In the genomic region with DNA sequence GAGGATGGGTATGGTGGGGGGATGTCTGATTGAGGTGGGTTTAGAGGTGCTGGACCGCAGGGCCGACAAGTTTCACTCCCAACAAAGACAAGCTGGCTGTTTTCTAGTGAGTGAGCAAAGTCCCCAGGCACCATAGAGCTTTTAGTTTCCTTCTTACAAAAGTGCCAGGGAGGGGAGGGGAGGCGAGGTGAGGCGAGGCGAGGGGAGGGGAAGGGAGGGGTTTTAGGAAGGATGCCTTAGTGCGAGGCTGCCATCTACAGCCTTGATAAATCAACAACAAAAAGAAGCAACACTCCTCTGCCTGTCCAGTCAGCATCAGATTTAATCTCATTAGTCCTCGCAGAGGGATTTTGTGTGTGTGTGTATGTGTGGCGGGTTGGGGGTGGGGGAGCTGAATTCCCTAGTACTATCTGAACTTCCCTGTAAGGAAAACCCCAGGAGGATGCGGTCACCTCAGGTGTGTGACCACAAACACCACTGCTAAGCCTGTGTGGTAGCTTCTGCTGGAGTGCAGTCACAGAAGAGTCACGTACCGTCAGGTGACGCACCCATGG, we compare ENCODE assay signal across 8 mouse cellular contexts.
A peak's percentile ranks its signal among the peaks of the same experiment; 100 is the strongest.
DNase-seq lines count a peak whose midpoint lies in the region.

No protein-coding gene starts in this region.

- peaks cover 20% of the 10 kb centered on the region for H3K4me1 ChIP-seq in midbrain, embryonic 10.5 days

- no peaks in the 10 kb centered on the region for H3K36me3 ChIP-seq in midbrain, embryonic 10.5 days

- WGBS in midbrain, embryonic 10.5 days = 12% methylated on average over 12 of the region's 12 CpGs

- peak; percentile 58 for DNase-seq in adrenal gland, postnatal 14 days
- DNase-seq in adrenal gland, adult 8-10 months = no peak
- DNase-seq in Muller cell, postnatal 12 days (ENCODE audit: inconsistent ontology term) = peak; percentile 83
- DNase-seq in gastrocnemius, postnatal 14 days = peak; percentile 25
- peak; percentile 54 to 61 for DNase-seq in kidney, postnatal 25 days
- peak; percentile 36 for DNase-seq in midbrain, embryonic 10.5 days (ENCODE audit: low spot score)
- peak; percentile 6 for DNase-seq in thymus, postnatal 25 days
- DNase-seq in right cerebral cortex, postnatal 36 days (ENCODE audit: low spot score in 2 of 2) = no peak

- H3K27me3 ChIP-seq in midbrain, embryonic 10.5 days (ENCODE audit: low read depth, poor library complexity, severe bottlenecking) = peaks cover 49% of the 10 kb centered on the region

- H3K4me3 ChIP-seq in midbrain, embryonic 10.5 days = peak overlapping the region; percentile 48

- no peaks in the 10 kb centered on the region for H3K9me3 ChIP-seq in midbrain, embryonic 10.5 days (replicated peaks)

- H3K27ac ChIP-seq in midbrain, embryonic 10.5 days (replicated peaks) = peak overlapping the region; percentile 59

- intact Hi-C loops in gastrocnemius, postnatal 14 days (cut with DNase I; ENCODE audit: low total_unique reads) = loop anchor here (10.0 kb wide), 1 partner anchor 185 kb away; no protein-coding TSS in a partner anchor

Comparison
In these comparisons a context has a peak if more than half of its experiments do, and no peak if none do; other contexts are left out.
1. DNase-seq: peak in adrenal gland, postnatal 14 days (single experiment), Muller cell, postnatal 12 days (single experiment), gastrocnemius, postnatal 14 days (single experiment), kidney, postnatal 25 days (2 of 2), midbrain, embryonic 10.5 days (single experiment) and thymus, postnatal 25 days (single experiment); none in adrenal gland, adult 8-10 months (single experiment) and right cerebral cortex, postnatal 36 days (0 of 2).